Mouse (Mus musculus) forebrain, embryonic 10.5 days (tissue): Measurements from ENCODE around the gene Gm2030. TPM values are rescaled to one million over a fixed set of nuclear protein-coding genes. Genes with fewer than 3 reads are reported as not detected.
"Not testable (repeated sequence)": the region's sequence is repeated elsewhere in the genome, so short reads cannot be mapped to it uniquely, and the experiment has no call there.

Experiments used
- DNase-seq: peaks from one replicate; pipeline ENCODE4 v3.0.0-alpha.2; 2017; ENCODE audit warnings: low spot score; ENCODE audit errors: extremely low spot score
- H3K27ac ChIP-seq: fragments of 300-500 bp; sonication (generic); 2 replicates; pipeline ENCODE4 v1.5.1; 2016; ENCODE audit warnings: mild to moderate bottlenecking
- H3K27me3 ChIP-seq: fragments of 300-500 bp; sonication (generic); 2 replicates; pipeline ENCODE4 v1.6.1; 2016; ENCODE audit warnings: mild to moderate bottlenecking; ENCODE audit not compliant: poor library complexity, severe bottlenecking
- H3K36me3 ChIP-seq: fragments of 300-500 bp; sonication (generic); replicated peaks from 2 replicates; pipeline ENCODE4 v1.6.1; 2016; ENCODE audit warnings: mild to moderate bottlenecking, moderate library complexity
- H3K4me1 ChIP-seq: fragments of 300-500 bp; sonication (generic); 2 replicates; pipeline ENCODE4 v1.6.1; 2016
- H3K4me3 ChIP-seq: fragments of 300-500 bp; sonication (generic); 2 replicates; pipeline ENCODE4 v1.5.1; 2016; ENCODE audit warnings: mild to moderate bottlenecking, moderate library complexity
- H3K9me3 ChIP-seq: fragments of 300-500 bp; sonication (generic); 2 replicates; pipeline ENCODE4 v1.6.1; 2016; ENCODE audit warnings: mild to moderate bottlenecking, moderate library complexity
- WGBS: fragments of 180-500 bp; shearing (Covaris S2); methylation state at CpG from one replicate; pipeline ENCODE4 v1.1.7; 2016; 5-methylcytosine and 5-hydroxymethylcytosine counted together
- polyA plus RNA-seq: library from polyadenylated mRNA; unstranded; fragments of >200 nt; fragmentation: Nextera tagmentation; extraction: Ambion mirVana; gene quantifications from 2 replicates; pipeline ENCODE4 v1.2.1, GENCODE M21; 2016

Gene Gm2030
- polyA plus RNA-seq = not detected in 2 replicates

GRCm38 (mm10) chrX:26309944-26310343, at the start of gene Gm2030:
TSS of gene Gm2030 (minus strand) at chrX:26310044.
- H3K36me3 ChIP-seq, H3K4me3 ChIP-seq, H3K4me1 ChIP-seq, H3K27ac ChIP-seq, DNase-seq, H3K27me3 ChIP-seq, H3K9me3 ChIP-seq: not testable (repeated sequence)
- 79% methylated on average over 4 of the region's 4 CpGs for WGBS

Other genes starting within 250 kb of the Gm2030 start
- gene Gm2012, start 78.7 kb downstream of the Gm2030 start, polyA plus RNA-seq = not detected in 2 replicates
- gene Slx, start 235.5 kb upstream of the Gm2030 start, polyA plus RNA-seq = not detected in 2 replicates